Mouse (Mus musculus): ENCODE measurements around the gene Mettl7a1. TPM values are rescaled to one million over a fixed set of nuclear protein-coding genes. Genes with fewer than 3 reads are reported as not detected.

Gene Mettl7a1
- 78.3 TPM for polyA plus RNA-seq (2014; fragmentation: Illumina TruSeq; extraction: RNeasy Lipid Tissue Mini Kit (QIAGEN cat#74804); ENCODE audit: low read depth, low replicate concordance)

GRCm38 (mm10) chr15:100304019-100304991 is at the start of gene Mettl7a1:
Gene Mettl7a1 (plus strand): TSS chr15:100304140.

GRCm38 (mm10) chr15:100280626-100281025 is 23.3 kb upstream of the Mettl7a1 start, which contains the start of gene Tmprss12:
Gene Tmprss12 (plus strand): TSS chr15:100280837.

GRCm38 (mm10) chr15:100334629-100335028 is 30.7 kb downstream of the Mettl7a1 start, which contains the start of gene Mettl7a3:
Gene Mettl7a3 (plus strand): TSS chr15:100334929.

GRCm38 (mm10) chr15:100352711-100353250 is 48.8 kb downstream of the Mettl7a1 start, which contains the start of the genes Methig1 and Mettl7a2:
Gene Methig1 (plus strand): TSS chr15:100353149.
Gene Mettl7a2 (plus strand): TSS chr15:100353200.

GRCm38 (mm10) chr15:100364242-100364641 is 60.3 kb downstream of the Mettl7a1 start, which contains the start of gene Higd1c:
Gene Higd1c (plus strand): TSS chr15:100364542.

Other genes with a start within 250 kb of the Mettl7a1 start
- 48.5 TPM for gene Atf1, start 76.3 kb upstream of the Mettl7a1 start, polyA plus RNA-seq (2014; fragmentation: Illumina TruSeq; extraction: RNeasy Lipid Tissue Mini Kit (QIAGEN cat#74804); ENCODE audit: low read depth, low replicate concordance)
- not detected for gene Tmprss12, start 23.3 kb upstream of the Mettl7a1 start, polyA plus RNA-seq (2014; fragmentation: Illumina TruSeq; extraction: RNeasy Lipid Tissue Mini Kit (QIAGEN cat#74804); ENCODE audit: low read depth, low replicate concordance)
- gene Mettl7a3, start 30.8 kb downstream of the Mettl7a1 start, polyA plus RNA-seq (2014; fragmentation: Illumina TruSeq; extraction: RNeasy Lipid Tissue Mini Kit (QIAGEN cat#74804); ENCODE audit: low read depth, low replicate concordance), result not detected
- not detected for gene Methig1, start 49.0 kb downstream of the Mettl7a1 start, polyA plus RNA-seq (2014; fragmentation: Illumina TruSeq; extraction: RNeasy Lipid Tissue Mini Kit (QIAGEN cat#74804); ENCODE audit: low read depth, low replicate concordance)
- not detected for gene Mettl7a2, start 49.1 kb downstream of the Mettl7a1 start, polyA plus RNA-seq (2014; fragmentation: Illumina TruSeq; extraction: RNeasy Lipid Tissue Mini Kit (QIAGEN cat#74804); ENCODE audit: low read depth, low replicate concordance)
- gene Higd1c, start 60.4 kb downstream of the Mettl7a1 start, polyA plus RNA-seq (2014; fragmentation: Illumina TruSeq; extraction: RNeasy Lipid Tissue Mini Kit (QIAGEN cat#74804); ENCODE audit: low read depth, low replicate concordance), result not detected
- gene Gm5475, start 118.0 kb downstream of the Mettl7a1 start, polyA plus RNA-seq (2014; fragmentation: Illumina TruSeq; extraction: RNeasy Lipid Tissue Mini Kit (QIAGEN cat#74804); ENCODE audit: low read depth, low replicate concordance), result not detected
- gene Slc11a2, start 120.9 kb downstream of the Mettl7a1 start, polyA plus RNA-seq (2014; fragmentation: Illumina TruSeq; extraction: RNeasy Lipid Tissue Mini Kit (QIAGEN cat#74804); ENCODE audit: low read depth, low replicate concordance), result 17.3 TPM
- 14.9 TPM for gene Letmd1, start 164.9 kb downstream of the Mettl7a1 start, polyA plus RNA-seq (2014; fragmentation: Illumina TruSeq; extraction: RNeasy Lipid Tissue Mini Kit (QIAGEN cat#74804); ENCODE audit: low read depth, low replicate concordance)
- gene Csrnp2, start 191.3 kb downstream of the Mettl7a1 start, polyA plus RNA-seq (2014; fragmentation: Illumina TruSeq; extraction: RNeasy Lipid Tissue Mini Kit (QIAGEN cat#74804); ENCODE audit: low read depth, low replicate concordance), result 1.5 TPM
- gene Tfcp2, start 247.9 kb downstream of the Mettl7a1 start, polyA plus RNA-seq (2014; fragmentation: Illumina TruSeq; extraction: RNeasy Lipid Tissue Mini Kit (QIAGEN cat#74804); ENCODE audit: low read depth, low replicate concordance), result 10.7 TPM

Measured in heart, adult 10 weeks (tissue).